ENCODE assay signal across 8 mouse cellular contexts in the genomic region with DNA sequence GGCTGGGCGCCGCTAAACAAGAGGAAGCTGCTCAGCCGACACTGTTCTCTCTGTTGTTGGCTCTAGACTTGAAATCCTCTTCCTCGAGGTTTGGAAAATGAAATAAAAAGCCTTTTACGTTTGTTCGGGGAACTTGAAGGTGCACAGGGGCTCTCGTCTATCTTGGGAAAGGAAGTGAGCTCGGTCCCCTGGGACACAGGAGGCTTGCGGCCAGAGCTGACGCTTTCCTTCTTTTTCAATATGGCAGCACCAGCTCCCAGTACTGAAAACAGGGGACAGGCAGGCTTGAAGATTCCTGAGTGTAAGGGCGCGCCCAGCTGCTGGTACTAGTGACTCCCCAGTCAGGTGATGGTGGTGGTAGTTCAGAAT. TPM values are rescaled to one million over a fixed set of nuclear protein-coding genes. Genes with fewer than 3 reads are reported as not detected.
A peak's percentile ranks its signal among the peaks of the same experiment; 100 is the strongest.
DNase-seq lines count a peak whose midpoint lies in the region; ATAC-seq and TF ChIP-seq lines count a peak whose summit lies in the region.

No protein-coding gene starts in this region.

- H3K27ac ChIP-seq in layer of hippocampus, adult 2 months, result peak overlapping the region; percentile 71
- no peak overlapping the region for H3K27ac ChIP-seq in embryonic facial prominence, embryonic 13.5 days
- no peak overlapping the region for H3K27ac ChIP-seq in neural tube, embryonic 14.5 days (ENCODE audit: low read depth, low read length)

- H3K9ac ChIP-seq in embryonic facial prominence, embryonic 13.5 days, result peak overlapping the region; percentile 46; the same call in 1 of the 2 replicates
- H3K9ac ChIP-seq in neural tube, embryonic 14.5 days (replicated peaks; ENCODE audit: low read depth, low read length), result peak overlapping the region; percentile 44; the same call in 1 of the 2 replicates

- no peak for TF ChIP-seq POLR2A in brain, embryonic 14.5 days (IDR thresholded peaks at IDR 0.05; ENCODE audit: borderline replicate concordance, extremely low read depth, insufficient read depth, insufficient read length, poor library complexity, severe bottlenecking)

- ATAC-seq in embryonic facial prominence, embryonic 13.5 days (ENCODE audit: insufficient number of reproducible peaks, insufficient read depth, low FRiP score, low TSS enrichment, low read depth), result no peak
- ATAC-seq in neural tube, embryonic 14.5 days (ENCODE audit: low read depth), result peak; percentile 72
- no peak for ATAC-seq in inflammation-experienced regulatory T-cells, adult 6 months

- DNase-seq in layer of hippocampus, adult 2 months (ENCODE audit: low spot score in 2 of 2), result no peak
- DNase-seq in layer of hippocampus, adult 9-11 months, result no peak
- peak; percentile 77 for DNase-seq in brain, embryonic 14.5 days (ENCODE audit: low read depth)
- peak; percentile 12 to 16 for DNase-seq in layer of hippocampus, postnatal 25 days (ENCODE audit: extremely low spot score in 1 of 2, low spot score in 1 of 2)
- DNase-seq in adipocyte (ENCODE audit: low spot score), result no peak

- peaks cover 31% of the 10 kb centered on the region for H3K27me3 ChIP-seq in embryonic facial prominence, embryonic 13.5 days
- peaks cover 4% of the 10 kb centered on the region; the same call in 1 of the 2 replicates for H3K27me3 ChIP-seq in neural tube, embryonic 14.5 days (ENCODE audit: control insufficient read depth, insufficient read depth, low read length)

- no peaks in the 10 kb centered on the region for H3K9me3 ChIP-seq in embryonic facial prominence, embryonic 13.5 days
- no peaks in the 10 kb centered on the region for H3K9me3 ChIP-seq in neural tube, embryonic 14.5 days (ENCODE audit: control insufficient read depth, low read length)

- peak overlapping the region; percentile 65 for H3K4me2 ChIP-seq in embryonic facial prominence, embryonic 13.5 days
- H3K4me2 ChIP-seq in neural tube, embryonic 14.5 days (ENCODE audit: low read depth, low read length), result peak overlapping the region; percentile 69

- 1% methylated on average over 12 of the region's 12 CpGs for WGBS in embryonic facial prominence, embryonic 13.5 days
- under 1% methylated on average over 12 of the region's 12 CpGs for WGBS in neural tube, embryonic 14.5 days

- H3K36me3 ChIP-seq in embryonic facial prominence, embryonic 13.5 days, result no peaks in the 10 kb centered on the region
- H3K36me3 ChIP-seq in neural tube, embryonic 14.5 days (ENCODE audit: control insufficient read depth, insufficient read depth, low read length), result no peaks in the 10 kb centered on the region

- TF ChIP-seq CTCF in layer of hippocampus, adult 2 months (conservative IDR thresholded peaks at IDR 0.05), result no peak
- TF ChIP-seq CTCF in brain, embryonic 14.5 days (IDR thresholded peaks at IDR 0.05; ENCODE audit: borderline replicate concordance, extremely low read depth, insufficient read depth, insufficient read length), result no peak

- H3K4me1 ChIP-seq in embryonic facial prominence, embryonic 13.5 days, result peaks cover 5% of the 10 kb centered on the region
- no peaks in the 10 kb centered on the region for H3K4me1 ChIP-seq in neural tube, embryonic 14.5 days (ENCODE audit: control insufficient read depth, insufficient read depth, low read length)

- peak overlapping the region; percentile 62 for H3K4me3 ChIP-seq in layer of hippocampus, adult 2 months
- peak overlapping the region; percentile 38 for H3K4me3 ChIP-seq in embryonic facial prominence, embryonic 13.5 days
- H3K4me3 ChIP-seq in neural tube, embryonic 14.5 days (ENCODE audit: low read depth, low read length), result peak overlapping the region; percentile 54

RNA-seq across cellular contexts. Expression of gene Pcsk1, which starts 0.8 kb away (rescaled TPM):
- total RNA-seq in layer of hippocampus, adult 2 months (2021), result 10 to 100 TPM; 14.7 to 18.3 TPM
- 1.2 and 1.6 TPM in 2 replicates for polyA plus RNA-seq in brain, embryonic 14.5 days (2012; rRNA removed)
- polyA plus RNA-seq in embryonic facial prominence, embryonic 13.5 days (2015; fragmentation: Nextera tagmentation; extraction: Ambion mirVana), result 0.12 and 0.14 TPM in 2 replicates
- 10 to 100 TPM; 15.6 to 17.9 TPM for total RNA-seq in layer of hippocampus, postnatal 25 days (2021)
- 2.6 and 3.2 TPM in 2 replicates for polyA plus RNA-seq in neural tube, embryonic 14.5 days (2014; fragmentation: Nextera tagmentation; extraction: Ambion mirVana)
- polyA plus RNA-seq in inflammation-experienced regulatory T-cells, adult 6 months (2017; shearing (Covaris generic)), result 1 to 10 TPM in 1 of 3 experiments, under 1 TPM in 2; 0.72 to 2.2 (median 0.95) TPM

Comparison
In these comparisons a context has a peak if more than half of its experiments do, and no peak if none do; other contexts are left out.
1. DNase-seq: peak in brain, embryonic 14.5 days (single experiment) and layer of hippocampus, postnatal 25 days (2 of 2); none in layer of hippocampus, adult 2 months (0 of 2), layer of hippocampus, adult 9-11 months (single experiment) and adipocyte (single experiment).
2. Peak in every context shown above with its lines, with median percentiles within 50 percentile points of each other: H3K4me3 ChIP-seq.